Mouse (Mus musculus): ENCODE measurements at regions not wholly inside any gene's neighbourhood (a gene's known extent, or its start where the extent isn't known, plus 50 kb on each side); places are given as distances from the start of the nearest gene placed in this dataset.

DNA sequence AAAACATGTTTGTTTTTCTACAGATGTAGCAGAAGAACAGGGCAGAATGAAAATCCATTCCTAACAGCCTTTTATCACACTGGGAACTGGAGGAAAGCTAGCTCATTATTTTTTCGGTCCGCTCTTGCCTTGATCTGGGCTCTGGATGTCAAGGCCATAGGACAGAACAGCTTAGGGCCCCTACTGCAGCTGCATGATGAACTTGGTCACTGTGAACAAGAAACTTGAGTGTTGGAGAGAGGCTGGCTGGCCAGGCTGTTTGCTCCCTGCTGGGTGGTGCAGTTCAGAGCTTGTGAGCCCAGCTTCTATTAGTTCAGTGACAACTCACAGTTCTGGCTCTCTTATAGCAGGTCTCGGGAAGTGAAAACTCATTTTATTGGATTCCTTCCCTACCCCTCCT lies 70.2 kb upstream of the Prlr start:
- no peaks in the 10 kb centered on the region for H3K27me3 ChIP-seq (ENCODE audit: control insufficient read depth, insufficient read depth, low read length)
- H3K9ac ChIP-seq (ENCODE audit: low read length) = no peak overlapping the region
- no peak overlapping the region for H3K4me3 ChIP-seq (ENCODE audit: low read depth, low read length)
- H3K4me2 ChIP-seq (ENCODE audit: low read depth, low read length, severe bottlenecking) = no peak overlapping the region
- no peak for ATAC-seq (replicated peaks; ENCODE audit: low FRiP score)
- H3K36me3 ChIP-seq (ENCODE audit: control insufficient read depth, insufficient read depth, low read length) = no peaks in the 10 kb centered on the region
- H3K9me3 ChIP-seq (ENCODE audit: control insufficient read depth, low read length) = no peaks in the 10 kb centered on the region
- 90% methylated on average over 3 of the region's 3 CpGs for whole genome bisulfite sequencing
- H3K4me1 ChIP-seq (replicated peaks; ENCODE audit: control insufficient read depth, insufficient read depth, low read length) = no peaks in the 10 kb centered on the region
- no peak for DNase-seq (ENCODE audit: low spot score)
- no peak overlapping the region for H3K27ac ChIP-seq (ENCODE audit: low read depth, low read length)
